Mouse (Mus musculus) forebrain, embryonic 11.5 days (tissue): ENCODE measurements at regions not wholly inside any gene's neighbourhood (a gene's known extent, or its start where the extent isn't known, plus 50 kb on each side); places are given as distances from the start of the nearest gene placed in this dataset.
A peak's percentile ranks its signal among the peaks of the same experiment; 100 is the strongest.

ENCODE experiments used
- ATAC-seq: fragments of 200-750 bp; cut with Nextera tagmentation; replicated peaks from 2 replicates; pipeline ENCODE4 v1.8.0; 2017; ENCODE audit warnings: moderate TSS enrichment; ENCODE audit not compliant: low FRiP score
- DNase-seq: peaks from one replicate; pipeline ENCODE4 v3.0.0-alpha.2; 2017; ENCODE audit warnings: low spot score
- H3K27ac ChIP-seq: fragments of 300-500 bp; sonication (generic); 2 replicates; pipeline ENCODE4 v1.5.1; 2014; ENCODE audit warnings: low read depth, low read length
- H3K27me3 ChIP-seq: fragments of 300-500 bp; sonication (generic); 2 replicates; pipeline ENCODE4 v1.6.1; 2014; ENCODE audit warnings: mild to moderate bottlenecking, low read length, mixed read lengths; ENCODE audit not compliant: control insufficient read depth, insufficient read depth
- H3K36me3 ChIP-seq: fragments of 300-500 bp; sonication (generic); 2 replicates; pipeline ENCODE4 v1.6.1; 2014; ENCODE audit warnings: mild to moderate bottlenecking, low read length, moderate library complexity, mixed read lengths; ENCODE audit not compliant: control insufficient read depth, insufficient read depth
- H3K4me1 ChIP-seq: fragments of 300-500 bp; sonication (generic); replicated peaks from 2 replicates; pipeline ENCODE4 v1.6.1; 2014; ENCODE audit warnings: low read length, mixed read lengths; ENCODE audit not compliant: control insufficient read depth, insufficient read depth
- H3K4me2 ChIP-seq: fragments of 300-500 bp; sonication (generic); 2 replicates; pipeline ENCODE4 v1.6.1; 2014; ENCODE audit warnings: low read depth, mild to moderate bottlenecking, low read length, moderate library complexity, mixed read lengths; ENCODE audit not compliant: severe bottlenecking
- H3K4me3 ChIP-seq: fragments of 300-500 bp; sonication (generic); 2 replicates; pipeline ENCODE4 v1.5.1; 2014; ENCODE audit warnings: low read depth, low read length
- H3K9ac ChIP-seq: fragments of 300-500 bp; sonication (generic); 2 replicates; pipeline ENCODE4 v1.6.1; 2014; ENCODE audit warnings: low read length
- H3K9me3 ChIP-seq: fragments of 300-500 bp; sonication (generic); 2 replicates; pipeline ENCODE4 v1.6.1; 2016; ENCODE audit warnings: low read length, mixed read lengths; ENCODE audit not compliant: control insufficient read depth
- WGBS: fragments of 180-500 bp; shearing (Covaris S2); extraction: QIAGEN DNeasy Blood & Tissue Kit; methylation state at CpG from one replicate; pipeline ENCODE4 v1.1.7; 2014; 5-methylcytosine and 5-hydroxymethylcytosine counted together

GRCm38 (mm10) chr8:60810955-60811354 lies 79.3 kb upstream of the Hpf1 start:
- Histone ChIP-seq H3K9ac (no peak overlapping the region), H3K36me3 (no peaks in the 10 kb centered on the region), H3K4me2 (no peak overlapping the region), H3K4me3 (no peak overlapping the region), H3K9me3 (no peaks in the 10 kb centered on the region), H3K4me1 (no peaks in the 10 kb centered on the region), H3K27me3 (no peaks in the 10 kb centered on the region), H3K27ac (no peak overlapping the region)
- peak; percentile 72 for ATAC-seq
- DNase-seq = no peak
- 40% methylated on average over 4 of the region's 4 CpGs for whole genome bisulfite sequencing

GRCm38 (mm10) chr8:60825676-60826442 lies 64.4 kb upstream of the Hpf1 start:
- Histone ChIP-seq H3K9ac (no peak overlapping the region), H3K9me3 (no peaks in the 10 kb centered on the region), H3K4me1 (no peaks in the 10 kb centered on the region), H3K4me2 (no peak overlapping the region), H3K27ac (no peak overlapping the region), H3K36me3 (no peaks in the 10 kb centered on the region), H3K4me3 (no peak overlapping the region), H3K27me3 (no peaks in the 10 kb centered on the region)
- WGBS = 46% methylated on average over 11 of the region's 11 CpGs
- ATAC-seq (no peak), DNase-seq (no peak)

- DNase-seq (no peak), ATAC-seq (no peak)
- Histone ChIP-seq H3K9me3 (no peaks in the 10 kb centered on the region), H3K36me3 (no peaks in the 10 kb centered on the region), H3K9ac (no peak overlapping the region), H3K4me3 (no peak overlapping the region), H3K27ac (no peak overlapping the region), H3K4me1 (no peaks in the 10 kb centered on the region), H3K27me3 (no peaks in the 10 kb centered on the region), H3K4me2 (no peak overlapping the region)
- 91% methylated on average over 8 of the region's 8 CpGs for WGBS
Measured at GRCm38 (mm10) chr8:60827241-60827640, 63.0 kb upstream of the Hpf1 start.

- Histone ChIP-seq H3K4me1 (no peaks in the 10 kb centered on the region), H3K27ac (no peak overlapping the region), H3K9ac (no peak overlapping the region), H3K4me2 (no peak overlapping the region), H3K9me3 (no peaks in the 10 kb centered on the region), H3K27me3 (no peaks in the 10 kb centered on the region), H3K4me3 (no peak overlapping the region), H3K36me3 (no peaks in the 10 kb centered on the region)
- no peak for ATAC-seq
- 89% methylated on average over 4 of the region's 4 CpGs for WGBS
- DNase-seq = no peak
Measured at GRCm38 (mm10) chr8:60829093-60829492, 61.1 kb upstream of the Hpf1 start.

- Histone ChIP-seq H3K9ac (no peak overlapping the region), H3K4me2 (no peak overlapping the region), H3K27ac (no peak overlapping the region), H3K4me1 (no peaks in the 10 kb centered on the region), H3K27me3 (no peaks in the 10 kb centered on the region), H3K9me3 (no peaks in the 10 kb centered on the region), H3K4me3 (no peak overlapping the region), H3K36me3 (no peaks in the 10 kb centered on the region)
- 76% methylated on average over 1 of the region's 1 CpGs for WGBS
- ATAC-seq (no peak), DNase-seq (no peak)
Measured at GRCm38 (mm10) chr8:60830556-60830955, 59.7 kb upstream of the Hpf1 start.

GRCm38 (mm10) chr8:60838526-60838925 lies 51.7 kb upstream of the Hpf1 start:
- H3K4me1 ChIP-seq = no peaks in the 10 kb centered on the region
- no peaks in the 10 kb centered on the region for H3K36me3 ChIP-seq
- no peak overlapping the region for H3K4me3 ChIP-seq
- ATAC-seq (no peak), DNase-seq (no peak)
- H3K27me3 ChIP-seq = no peaks in the 10 kb centered on the region
- no peak overlapping the region for H3K9ac ChIP-seq
- H3K27ac ChIP-seq = no peak overlapping the region
- 8% methylated on average over 3 of the region's 3 CpGs for WGBS
- no peak overlapping the region for H3K4me2 ChIP-seq
- no peaks in the 10 kb centered on the region for H3K9me3 ChIP-seq
